Mouse (Mus musculus) megakaryocyte-erythroid progenitor cell, adult 5-6 weeks (primary cell): ENCODE data around the gene Mettl16. TPM values are rescaled to one million over a fixed set of nuclear protein-coding genes. Genes with fewer than 3 reads are reported as not detected.

ENCODE experiments used
- ATAC-seq: replicated peaks from 2 replicates; pipeline ENCODE4 v1.8.0; 2016; ENCODE audit warnings: mild to moderate bottlenecking, inconsistent platforms; ENCODE audit not compliant: severe bottlenecking, poor library complexity, low FRiP score, low TSS enrichment
- total RNA-seq, 2 experiments: library from RNA; stranded (forward) in 1 of 2; stranded (reverse) in 1 of 2; fragments of 200-1000, 215-1000 nt in 1 of 2; fragments of >200 nt in 1 of 2; fragmentation: Nextera tagmentation in 1 of 2; gene quantifications; 2 replicates each; pipeline ENCODE4 v1.2.3; 2014 to 2017

The Mettl16 gene
- total RNA-seq, 2 experiments from 2014 or later, result 18.0 to 44.7 TPM

DNA sequence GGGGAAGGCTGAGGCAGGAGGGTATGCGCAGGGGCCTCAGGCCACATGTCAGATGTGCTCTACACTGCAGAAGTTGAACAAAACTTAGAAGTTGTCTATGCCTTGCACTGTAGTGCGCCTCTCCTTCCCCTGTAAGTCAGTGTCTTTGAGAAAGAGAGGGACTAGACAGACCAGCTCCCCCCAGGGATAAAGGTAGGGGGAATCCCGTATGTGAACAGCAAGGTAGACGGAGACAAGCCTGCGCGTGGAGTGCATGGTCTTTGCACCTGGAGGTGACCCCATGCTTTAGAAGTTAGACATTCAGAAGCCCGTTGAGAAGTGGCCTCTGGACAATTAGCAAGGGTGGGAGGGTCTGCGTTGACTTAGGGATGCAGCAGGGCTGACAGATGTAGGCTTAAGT lies 70.1 kb downstream of the Mettl16 start:
- no peak for ATAC-seq

DNA sequence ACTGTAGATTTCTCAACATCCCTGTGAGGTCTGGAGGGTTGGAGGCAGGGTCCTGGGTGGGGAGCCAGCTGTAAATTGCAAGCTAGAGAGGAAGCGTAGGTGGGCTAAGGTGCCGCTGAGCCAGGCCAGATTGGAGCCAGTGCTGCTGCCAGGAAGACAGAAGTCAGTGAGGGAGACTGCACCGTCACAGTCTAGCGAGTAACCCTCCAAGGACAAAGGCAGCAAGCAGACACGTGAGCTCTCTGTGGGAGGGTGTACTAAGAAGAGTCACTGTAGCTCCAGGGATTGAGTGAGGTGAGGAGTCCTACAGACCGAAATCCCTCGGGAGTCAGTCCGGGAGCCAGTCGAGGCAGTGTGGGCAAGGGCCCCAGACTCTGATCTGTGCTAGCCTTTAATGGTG lies 70.7 kb downstream of the Mettl16 start:
- ATAC-seq, result no peak

DNA sequence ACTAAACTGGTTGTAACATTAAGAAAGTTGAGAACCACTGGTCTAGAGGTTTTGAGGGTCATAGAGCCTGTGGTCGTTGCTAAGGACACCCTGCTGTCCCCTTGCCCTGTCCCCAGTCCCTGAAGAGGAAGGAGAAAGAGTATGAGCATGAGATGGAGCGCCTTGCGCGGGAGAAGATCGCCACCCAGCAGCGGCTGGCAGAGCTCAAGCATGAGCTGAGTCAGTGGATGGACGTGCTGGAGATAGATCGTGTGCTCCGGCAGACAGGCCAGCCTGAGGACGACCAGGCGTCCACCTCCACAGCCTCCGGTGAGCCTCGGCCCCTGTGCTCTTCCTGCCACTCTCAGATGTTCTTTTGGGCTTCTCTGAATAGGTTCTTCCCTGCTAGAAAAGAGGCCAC lies 71.4 kb downstream of the Mettl16 start:
- ATAC-seq, result no peak

DNA sequence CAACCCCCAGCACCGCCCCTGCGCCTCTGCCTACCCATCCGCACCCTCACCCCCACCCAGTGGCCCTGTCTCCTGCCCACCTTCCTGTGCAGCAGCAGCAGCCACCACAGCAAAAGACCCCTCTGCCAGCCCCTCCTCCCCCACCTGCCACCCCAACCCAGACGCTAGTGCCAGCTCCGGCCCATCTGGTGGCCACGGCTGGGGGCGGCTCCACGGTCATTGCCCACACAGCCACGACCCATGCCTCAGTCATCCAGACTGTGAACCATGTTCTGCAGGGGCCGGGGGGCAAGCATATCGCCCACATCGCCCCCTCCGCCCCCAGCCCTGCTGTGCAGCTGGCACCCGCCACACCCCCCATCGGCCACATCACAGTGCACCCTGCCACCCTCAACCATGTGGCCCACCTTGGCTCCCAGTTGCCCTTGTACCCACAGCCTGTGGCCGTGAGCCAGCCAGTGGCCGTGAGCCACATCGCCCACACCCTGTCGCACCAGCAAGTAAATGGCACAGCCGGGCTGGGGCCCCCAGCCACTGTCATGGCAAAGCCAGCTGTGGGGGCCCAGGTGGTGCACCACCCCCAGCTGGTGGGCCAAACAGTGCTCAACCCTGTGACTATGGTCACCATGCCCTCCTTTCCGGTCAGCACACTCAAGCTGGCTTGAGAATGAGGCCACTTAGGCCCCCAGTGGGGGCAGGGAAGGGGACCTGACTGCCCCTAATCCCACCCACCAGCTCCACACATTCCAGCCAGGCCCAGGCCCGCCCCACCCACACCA lies 72.2 kb downstream of the Mettl16 start:
- ATAC-seq, result no peak

DNA sequence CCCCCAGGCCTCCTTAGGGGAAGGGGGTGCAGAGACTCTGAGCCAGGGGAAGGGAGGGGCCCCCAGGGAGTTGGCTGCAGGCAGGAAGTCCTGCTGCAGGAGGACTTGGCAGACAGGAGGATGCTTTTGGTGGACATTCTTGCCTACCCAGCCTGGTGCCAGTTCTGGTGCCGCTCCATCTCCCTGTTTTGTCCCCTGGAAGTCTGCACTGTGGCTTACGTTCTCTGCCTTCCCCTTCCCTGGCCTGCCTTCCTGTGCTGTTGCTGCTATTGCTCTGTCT lies 72.7 kb downstream of the Mettl16 start:
- no peak for ATAC-seq

DNA sequence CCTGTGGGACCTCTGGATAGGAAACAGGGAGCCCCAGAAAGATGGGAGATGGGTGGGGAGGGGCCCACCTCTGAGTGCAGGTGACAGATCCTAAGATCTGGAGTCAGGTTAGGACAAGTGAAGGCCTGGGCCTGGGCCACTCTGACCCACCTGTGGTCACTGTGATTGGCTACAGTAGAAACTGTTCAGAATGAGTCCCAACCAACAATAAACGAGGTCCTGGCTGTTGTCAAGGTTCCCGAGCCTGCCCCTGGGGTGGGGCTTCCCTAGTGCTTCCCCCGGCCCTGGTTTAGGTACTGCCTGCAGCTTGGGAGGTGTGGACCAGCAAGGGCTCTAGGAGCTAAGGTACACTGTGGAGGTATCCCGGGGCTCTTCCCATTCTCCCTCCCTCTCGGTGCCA lies 73.1 kb downstream of the Mettl16 start:
- ATAC-seq, result no peak

DNA sequence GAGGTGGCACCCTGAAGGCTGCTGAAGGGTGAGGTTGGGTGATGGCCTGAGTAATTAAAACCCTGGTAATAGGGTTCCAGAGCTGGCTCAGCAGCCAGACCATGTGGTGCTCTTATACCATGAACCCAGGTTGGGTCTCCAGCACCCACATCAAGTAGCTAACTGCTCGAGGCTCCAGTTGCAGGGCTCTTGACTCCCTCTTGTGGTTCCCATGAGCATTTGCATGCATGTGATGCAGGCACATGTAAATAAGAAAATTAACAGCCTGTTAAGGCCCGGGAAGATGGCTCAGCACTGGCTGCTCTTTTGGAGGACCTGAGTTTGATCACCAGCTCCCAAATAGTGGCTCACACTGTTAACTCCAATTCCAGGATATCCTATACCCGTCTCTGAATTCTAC lies 75.2 kb downstream of the Mettl16 start:
- no peak for ATAC-seq

DNA sequence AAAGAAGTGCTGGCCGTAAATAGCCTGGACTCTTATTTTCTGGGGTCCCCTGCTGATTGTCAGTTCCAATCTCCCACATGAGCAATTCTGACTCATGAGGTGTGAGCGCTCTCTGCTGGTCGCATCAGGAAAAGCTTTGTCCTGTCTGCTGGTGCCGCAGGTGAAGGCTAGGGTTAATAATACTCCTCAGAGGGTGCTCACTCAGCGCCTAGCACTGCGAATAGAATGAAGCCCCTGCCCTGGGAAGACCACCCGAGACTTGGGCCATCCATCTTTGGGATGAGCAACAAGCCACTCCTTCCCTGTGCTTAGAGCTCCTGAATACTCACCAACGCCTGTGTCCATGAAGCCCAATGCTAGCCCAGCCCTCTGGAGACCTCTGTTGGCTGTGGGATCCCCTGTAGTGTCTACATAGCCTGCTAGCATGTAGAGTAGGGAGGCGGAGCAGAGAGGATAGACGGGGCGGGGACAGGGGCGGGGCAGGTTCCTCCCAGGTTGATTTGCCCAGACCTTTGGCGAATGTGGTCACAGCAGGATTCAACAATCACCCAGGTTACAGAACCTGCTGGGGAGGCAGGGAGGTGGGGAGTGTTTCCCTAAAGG lies 77.4 kb downstream of the Mettl16 start:
- ATAC-seq, result peak; percentile 91

DNA sequence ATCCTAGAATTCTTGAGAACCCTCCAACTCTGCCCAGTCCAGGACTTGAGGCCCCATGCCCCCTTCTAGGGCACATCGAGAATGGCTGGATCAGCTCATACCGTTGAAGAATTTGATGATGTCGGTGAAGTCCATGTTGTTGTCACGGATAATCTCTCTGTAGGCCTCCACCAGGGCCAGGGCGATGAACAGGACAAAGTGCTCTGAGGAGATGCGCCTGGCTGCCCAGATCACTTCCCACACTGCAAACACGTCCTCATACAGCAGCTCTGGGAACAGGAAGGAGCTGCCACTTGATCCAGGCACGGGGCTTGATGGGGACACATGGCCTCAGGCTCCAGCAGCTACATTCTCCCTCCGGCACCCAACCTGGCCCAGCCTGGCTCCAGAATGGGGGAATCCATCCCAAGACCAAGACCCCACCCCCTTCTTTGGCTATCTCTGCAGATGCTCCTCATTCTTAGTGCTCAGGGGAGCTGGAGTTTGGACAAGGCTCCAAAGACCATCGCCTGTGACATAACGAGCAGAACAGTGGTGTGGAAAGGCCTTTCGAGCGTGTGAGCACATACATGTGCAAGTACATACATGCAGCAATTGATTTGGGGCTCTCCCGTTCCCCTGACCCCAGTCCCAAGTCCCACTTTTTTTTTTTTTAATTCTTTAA lies 80.5 kb downstream of the Mettl16 start:
- ATAC-seq, result no peak

DNA sequence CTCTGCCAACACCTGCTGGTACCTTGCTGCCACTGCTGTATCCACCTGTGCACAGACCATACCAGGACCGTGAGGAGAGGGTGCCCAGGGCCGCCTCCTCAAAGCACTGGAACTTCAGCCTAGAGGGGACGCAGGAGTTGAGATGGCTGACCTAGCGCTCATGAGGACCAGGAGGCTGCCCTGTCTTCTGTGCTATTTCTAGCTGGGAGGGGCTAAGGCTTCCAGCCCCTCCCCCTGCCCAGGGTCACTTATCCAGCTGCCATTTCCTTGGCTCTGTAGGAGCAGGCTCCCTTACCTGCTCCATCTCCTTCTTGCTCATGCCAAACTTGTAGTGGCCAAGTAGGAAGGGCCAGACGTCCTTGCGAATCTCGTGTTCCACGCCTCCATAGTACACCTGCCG lies 87.1 kb downstream of the Mettl16 start:
- ATAC-seq, result no peak

DNA sequence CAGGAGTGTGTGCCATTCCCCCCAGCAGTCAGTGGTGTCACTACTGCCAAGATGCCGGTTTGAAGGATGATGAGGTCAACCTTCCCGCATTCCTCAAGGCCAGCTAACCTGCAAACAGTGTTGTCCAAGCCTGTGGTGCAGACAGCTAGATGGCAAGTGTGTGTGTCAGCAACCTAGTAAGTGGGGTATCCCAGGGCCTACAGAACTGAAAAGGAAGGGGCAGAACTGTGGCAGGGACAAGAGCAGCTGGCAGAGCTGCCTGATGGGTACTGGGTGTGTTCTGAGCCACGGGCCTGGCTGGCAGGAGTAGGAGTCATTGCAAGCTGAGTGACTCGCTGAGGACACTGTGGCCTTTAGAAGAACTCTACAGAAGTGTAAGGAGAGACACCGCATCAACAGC lies 91.5 kb downstream of the Mettl16 start:
- no peak for ATAC-seq

DNA sequence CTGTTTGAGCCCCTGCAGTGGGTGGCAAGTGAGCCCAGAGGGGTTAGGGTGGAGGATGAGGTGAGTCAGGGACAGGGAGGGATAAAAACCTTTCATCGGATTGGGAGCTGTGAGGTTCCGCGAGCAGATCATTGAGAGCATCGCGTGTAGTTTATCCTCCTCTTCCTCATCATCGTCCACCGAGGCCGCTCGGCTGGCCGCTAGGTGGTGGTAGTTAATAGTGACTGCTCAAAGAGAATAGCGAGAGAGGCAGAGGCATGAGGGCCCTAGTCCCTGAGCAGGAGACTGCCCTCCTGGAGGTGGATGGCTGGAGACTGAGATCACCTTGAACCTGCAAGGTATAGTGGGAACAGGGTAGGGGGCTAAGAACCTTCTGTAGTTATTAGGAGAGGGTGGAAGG lies 92.8 kb downstream of the Mettl16 start:
- ATAC-seq, result no peak

DNA sequence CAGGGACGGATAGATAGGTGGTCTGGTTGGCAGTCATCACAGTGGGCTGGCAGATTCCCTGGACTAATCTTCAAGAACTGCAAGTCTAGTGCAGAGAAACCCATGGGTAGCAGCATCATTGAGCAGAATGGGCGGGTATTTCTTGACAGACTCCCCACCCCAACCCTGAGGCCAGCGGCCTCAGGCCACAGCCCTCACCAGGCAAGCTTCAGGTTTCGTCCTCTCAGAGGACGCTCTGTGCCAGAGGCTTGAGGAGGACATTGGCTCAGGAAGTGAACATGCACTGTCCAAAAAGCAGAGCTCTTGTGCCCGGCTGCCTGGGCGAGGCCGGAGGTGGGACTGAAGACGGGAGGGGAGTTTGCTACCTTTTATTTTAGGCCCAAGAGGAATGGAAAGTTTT lies 93.8 kb downstream of the Mettl16 start:
- ATAC-seq, result no peak

DNA sequence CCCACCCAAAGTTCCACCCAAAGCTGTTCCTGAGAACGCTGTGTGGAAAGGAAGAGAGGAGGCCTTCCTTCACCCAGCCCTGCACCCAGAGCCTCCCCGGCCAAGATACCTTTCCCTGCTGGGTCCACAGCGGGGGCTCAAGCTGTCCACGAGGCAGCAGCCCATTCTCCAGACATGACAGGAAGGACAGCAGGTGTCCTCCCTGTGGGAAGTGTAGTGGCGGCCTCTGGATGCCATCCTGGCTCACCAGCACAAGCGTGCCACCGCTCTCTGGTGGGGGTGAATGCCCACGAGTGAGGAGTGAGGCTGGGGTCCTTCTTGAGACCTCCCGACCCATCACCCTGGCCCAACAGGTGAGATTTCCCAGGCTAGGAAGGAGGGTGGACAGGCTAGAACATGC lies 94.6 kb downstream of the Mettl16 start:
- ATAC-seq, result no peak

DNA sequence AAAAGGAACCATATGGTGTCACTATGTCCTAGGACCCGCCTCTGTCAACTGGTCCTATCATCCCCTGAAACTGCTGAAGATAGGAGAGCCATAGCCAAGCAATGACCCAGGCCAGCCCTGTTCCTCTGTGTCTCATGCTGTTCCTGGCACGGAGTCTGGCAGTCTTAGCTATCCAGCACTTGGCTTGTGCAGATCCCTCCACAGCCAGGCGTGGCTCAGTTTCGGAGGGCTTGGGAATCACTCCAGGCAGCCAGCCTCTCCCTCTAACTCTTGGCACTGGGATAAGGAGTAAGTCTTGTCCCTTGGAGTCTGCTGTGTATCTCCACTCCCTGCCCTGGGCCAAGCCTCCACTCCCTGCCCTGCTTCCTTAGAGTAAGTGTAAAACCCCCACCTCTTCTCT lies 96.0 kb downstream of the Mettl16 start:
- no peak for ATAC-seq

DNA sequence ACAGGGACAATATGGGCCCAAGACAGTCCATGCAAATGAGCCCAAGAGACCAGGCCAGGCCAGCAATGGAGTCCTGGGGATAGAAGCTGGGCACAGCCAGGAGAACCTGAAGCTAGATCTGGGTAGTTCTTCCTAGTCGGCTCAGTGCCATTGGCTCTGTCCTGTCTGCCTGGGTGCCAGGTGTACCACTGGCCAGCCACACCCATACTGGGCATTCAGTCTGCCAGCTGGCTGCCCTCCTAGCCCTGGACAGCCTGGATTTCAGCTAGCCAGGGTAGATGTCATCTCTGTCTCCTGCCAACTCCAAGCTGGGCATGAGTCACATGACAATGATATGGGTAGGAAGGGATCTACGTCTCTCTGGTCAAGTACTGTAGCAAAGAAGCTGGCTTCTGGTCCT lies 96.6 kb downstream of the Mettl16 start:
- ATAC-seq, result no peak

DNA sequence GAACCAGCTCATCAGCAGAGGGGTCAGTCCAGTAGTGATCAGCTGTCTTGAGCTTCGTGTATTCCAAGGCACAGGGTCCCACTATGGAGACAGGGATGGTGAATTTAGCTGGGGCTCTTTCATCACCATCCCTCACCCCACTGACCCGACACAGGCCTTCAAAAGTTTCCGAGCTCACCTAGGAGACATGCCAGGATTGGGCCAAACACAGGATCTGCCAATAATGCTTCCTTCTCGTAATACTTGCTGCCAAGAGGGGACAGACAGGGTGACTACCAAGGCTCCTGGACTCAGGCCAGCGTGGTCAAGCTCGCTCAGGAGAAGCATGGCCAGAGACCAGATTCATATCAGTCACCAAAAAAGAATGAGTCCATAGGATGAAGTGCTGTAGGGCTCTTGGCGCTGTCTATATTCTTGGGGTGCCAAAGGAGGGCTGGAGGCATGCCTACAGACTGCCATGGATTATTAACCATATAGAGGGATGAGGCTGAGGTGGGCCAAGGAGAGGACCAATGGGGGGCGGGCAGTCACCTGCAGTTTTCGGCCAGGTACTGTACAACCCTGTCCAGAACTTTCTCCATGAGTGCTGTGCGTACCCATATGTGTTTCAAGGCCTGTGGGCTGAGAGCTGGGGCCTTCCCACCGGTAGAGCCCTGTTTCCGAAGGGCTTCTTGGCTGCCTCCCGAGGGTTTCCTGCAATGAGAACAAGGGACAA lies 97.6 kb downstream of the Mettl16 start:
- no peak for ATAC-seq

DNA sequence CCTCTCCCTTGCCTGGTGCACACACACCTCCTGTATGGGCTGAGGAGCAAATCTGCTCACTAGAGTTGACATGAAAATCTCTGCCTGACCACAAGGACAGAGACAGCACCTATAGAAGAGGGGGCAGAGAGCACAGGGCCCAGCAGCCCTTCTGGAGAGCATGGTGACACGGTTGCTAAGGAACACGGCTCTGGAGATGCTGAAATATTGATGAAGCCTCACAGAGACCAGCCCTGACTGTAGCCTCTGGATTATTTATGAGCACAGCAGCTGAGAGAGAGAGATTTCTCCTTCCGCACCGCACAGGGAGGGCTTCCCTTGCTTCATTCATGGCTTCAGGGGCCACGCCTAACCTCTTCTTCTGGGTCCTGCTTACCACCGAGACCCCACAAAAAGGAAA lies 99.0 kb downstream of the Mettl16 start:
- no peak for ATAC-seq

DNA sequence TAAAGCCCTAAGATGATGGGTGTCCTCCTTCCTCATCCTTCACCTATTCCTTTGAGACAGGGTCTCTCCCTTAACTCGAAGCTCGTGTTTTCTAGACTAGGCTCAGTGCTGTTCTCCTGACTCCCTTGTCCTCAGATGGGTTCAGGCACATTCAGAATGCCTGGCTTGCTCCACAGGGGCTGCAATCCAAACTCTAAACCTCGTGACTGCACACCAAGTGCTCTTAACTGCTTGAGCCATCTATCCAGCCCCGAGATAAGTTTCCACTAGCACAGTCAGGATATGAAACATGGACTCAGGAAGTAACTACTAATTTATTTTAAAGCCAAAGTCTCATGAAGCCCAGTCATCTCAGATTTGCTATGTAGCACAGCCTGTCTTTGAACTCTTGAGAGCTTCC lies 99.9 kb downstream of the Mettl16 start:
- ATAC-seq, result no peak

DNA sequence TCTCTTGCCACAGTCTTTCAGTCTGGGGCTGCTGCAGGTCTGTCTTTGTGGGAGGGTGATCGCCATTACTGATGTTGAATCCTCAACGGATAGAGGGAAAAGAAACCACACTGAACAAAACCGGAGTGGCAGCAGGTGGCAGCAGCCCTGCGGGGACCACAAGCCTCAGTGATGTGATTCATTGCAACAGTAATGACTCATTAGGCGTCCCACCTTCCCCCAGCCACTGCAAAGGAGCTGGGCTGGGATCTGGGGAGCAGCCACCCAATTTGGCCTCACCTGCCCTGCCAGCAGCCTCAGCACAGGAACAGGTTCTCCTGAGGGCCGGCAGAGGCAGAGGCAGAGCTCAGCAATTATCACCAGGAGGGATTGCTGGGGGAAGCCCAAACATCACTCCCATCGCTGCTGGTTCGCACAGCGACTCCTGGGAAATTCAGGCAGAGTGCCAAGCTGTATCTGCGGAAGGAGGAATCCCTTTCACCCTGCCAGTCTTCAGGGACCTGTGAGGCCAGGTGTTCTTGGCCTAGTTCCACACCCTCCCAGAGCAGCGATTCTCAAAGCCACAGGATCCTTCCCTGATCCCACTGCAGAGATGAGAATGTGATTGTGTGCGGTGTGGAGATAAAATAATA lies 100.5 kb downstream of the Mettl16 start:
- no peak for ATAC-seq
